Mouse (Mus musculus): ENCODE results near the gene Ccdc169. TPM values are rescaled to one million over a fixed set of nuclear protein-coding genes. Genes with fewer than 3 reads are reported as not detected.

Ccdc169 gene
- total and polyA plus RNA-seq, 2 experiments from 2014 or later: not detected

- Histone ChIP-seq H3K4me2 (ENCODE audit: low read depth, low read length) (no peak overlapping the region), H3K9ac (replicated peaks; ENCODE audit: low read length) (no peak overlapping the region), H3K27me3 (ENCODE audit: insufficient read depth, low read length) (no peaks in the 10 kb centered on the region), H3K27ac (no peak overlapping the region), H3K4me3 (ENCODE audit: low read length) (no peak overlapping the region), H3K9me3 (ENCODE audit: low read length) (no peaks in the 10 kb centered on the region), H3K4me1 (ENCODE audit: insufficient read depth, low read length) (peaks cover 7% of the 10 kb centered on the region; the same call in 1 of the 2 replicates), H3K36me3 (ENCODE audit: insufficient read depth, low read length) (no peaks in the 10 kb centered on the region)
- no peak for DNase-seq (ENCODE audit: low spot score)
- no peak for TF ChIP-seq CTCF (IDR thresholded peaks at IDR 0.05; ENCODE audit: low read depth)
- ATAC-seq: no peak
- 20% methylated on average over 2 of the region's 2 CpGs for WGBS
Observed at GRCm38 (mm10) chr3:55212254-55212653, 75.1 kb downstream of the Ccdc169 start.

DNA sequence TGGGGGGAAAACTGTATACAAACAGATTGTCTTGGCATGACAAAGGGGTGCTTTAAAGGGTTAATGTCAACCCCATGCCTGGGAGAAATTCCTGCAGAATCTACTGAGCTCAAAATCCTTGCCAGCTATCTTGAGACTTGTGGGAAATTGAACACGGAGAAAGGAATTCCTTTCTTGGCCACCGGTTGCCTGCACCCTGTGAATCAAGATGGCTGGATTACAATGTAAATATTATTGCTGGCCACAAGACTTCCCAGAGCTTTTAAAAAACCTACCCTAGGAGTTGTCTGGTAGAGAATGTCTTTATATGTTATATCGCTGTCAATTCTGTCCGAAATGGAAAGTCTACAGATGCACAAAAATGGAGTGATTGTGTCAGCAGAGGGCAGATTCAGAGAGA lies 76.6 kb downstream of the Ccdc169 start:
- H3K4me2 ChIP-seq (ENCODE audit: low read depth, low read length): no peak overlapping the region
- no peak for TF ChIP-seq CTCF (IDR thresholded peaks at IDR 0.05; ENCODE audit: low read depth)
- no peaks in the 10 kb centered on the region for H3K27me3 ChIP-seq (ENCODE audit: insufficient read depth, low read length)
- WGBS: 37% methylated on average over 4 of the region's 4 CpGs
- no peaks in the 10 kb centered on the region for H3K36me3 ChIP-seq (ENCODE audit: insufficient read depth, low read length)
- no peak overlapping the region for H3K9ac ChIP-seq (replicated peaks; ENCODE audit: low read length)
- H3K4me1 ChIP-seq (ENCODE audit: insufficient read depth, low read length): peaks cover 7% of the 10 kb centered on the region; the same call in 1 of the 2 replicates
- H3K9me3 ChIP-seq (ENCODE audit: low read length): no peaks in the 10 kb centered on the region
- H3K27ac ChIP-seq: no peak overlapping the region
- no peak for DNase-seq (ENCODE audit: low spot score)
- no peak for ATAC-seq
- H3K4me3 ChIP-seq (ENCODE audit: low read length): no peak overlapping the region

DNA sequence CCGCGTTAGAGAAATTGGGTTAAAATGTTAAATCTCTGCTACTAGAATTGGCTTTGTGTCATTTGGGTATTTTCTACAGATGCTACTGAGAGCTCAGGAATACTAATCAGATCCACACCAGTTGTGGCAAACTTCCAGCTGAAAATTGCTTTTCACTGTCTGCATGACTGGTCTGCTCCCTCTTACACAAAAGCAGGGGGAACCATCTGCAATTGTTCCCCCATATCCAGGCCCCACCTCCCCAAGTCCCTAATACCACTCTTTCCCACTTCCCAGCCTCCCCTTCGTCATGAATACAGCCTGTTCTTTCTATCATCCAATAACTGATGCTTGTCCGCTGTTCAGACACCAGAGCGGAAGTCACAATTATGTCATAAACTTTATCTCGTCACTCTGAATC lies 77.3 kb downstream of the Ccdc169 start:
- ATAC-seq (peak; percentile 59; the same call in 1 of the 2 replicates), DNase-seq (ENCODE audit: low spot score) (peak; percentile 67)
- WGBS: 43% methylated on average over 6 of the region's 6 CpGs
- Histone ChIP-seq H3K36me3 (ENCODE audit: insufficient read depth, low read length) (no peaks in the 10 kb centered on the region), H3K27me3 (ENCODE audit: insufficient read depth, low read length) (no peaks in the 10 kb centered on the region), H3K9me3 (ENCODE audit: low read length) (no peaks in the 10 kb centered on the region), H3K4me1 (ENCODE audit: insufficient read depth, low read length) (peaks cover 7% of the 10 kb centered on the region; the same call in 1 of the 2 replicates), H3K9ac (replicated peaks; ENCODE audit: low read length) (no peak overlapping the region), H3K4me3 (ENCODE audit: low read length) (no peak overlapping the region), H3K4me2 (ENCODE audit: low read depth, low read length) (no peak overlapping the region), H3K27ac (no peak overlapping the region)
- no peak for TF ChIP-seq CTCF (IDR thresholded peaks at IDR 0.05; ENCODE audit: low read depth)

DNA sequence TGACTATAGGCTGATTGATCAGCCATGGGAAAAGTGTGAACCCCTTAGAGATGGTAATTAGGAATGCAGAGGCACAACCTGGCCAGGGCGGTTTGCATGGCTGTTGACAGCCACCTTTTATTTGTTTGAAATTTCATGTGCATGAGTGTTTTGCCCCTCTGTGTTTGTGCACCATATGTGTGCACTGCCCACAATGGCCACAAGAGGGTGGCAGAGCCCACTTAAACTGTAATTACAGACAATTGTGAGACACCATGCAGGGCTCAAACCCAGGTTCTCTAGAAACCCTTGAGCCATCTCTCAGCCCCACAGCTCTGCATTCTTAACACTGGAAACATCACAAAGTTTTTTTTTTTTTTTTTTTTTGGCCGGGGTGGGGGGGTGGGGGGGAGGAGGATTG lies 85.4 kb downstream of the Ccdc169 start:
- WGBS: 93% methylated on average over 2 of the region's 2 CpGs
- peak; percentile 49 for TF ChIP-seq CTCF (IDR thresholded peaks at IDR 0.05; ENCODE audit: low read depth)

More for the DNA sequence above, 85.4 kb downstream of the Ccdc169 start:
- no peaks in the 10 kb centered on the region for H3K27me3 ChIP-seq (ENCODE audit: insufficient read depth, low read length)
- DNase-seq (ENCODE audit: low spot score) (no peak), ATAC-seq (no peak)
- H3K27ac ChIP-seq: no peak overlapping the region
- H3K4me1 ChIP-seq (ENCODE audit: insufficient read depth, low read length): peaks cover 11% of the 10 kb centered on the region; the same call in 1 of the 2 replicates
- H3K4me3 ChIP-seq (ENCODE audit: low read length): no peak overlapping the region
- no peaks in the 10 kb centered on the region for H3K36me3 ChIP-seq (ENCODE audit: insufficient read depth, low read length)
- no peak overlapping the region for H3K4me2 ChIP-seq (ENCODE audit: low read depth, low read length)
- H3K9ac ChIP-seq (replicated peaks; ENCODE audit: low read length): no peak overlapping the region
- H3K9me3 ChIP-seq (ENCODE audit: low read length): no peaks in the 10 kb centered on the region

Small RNAs within 50 kb of the gene (microRNA-seq; reads per million reads assigned to microRNA genes)
- gene Gm22029: 0 reads per million in 2 experiments

Other genes starting within 250 kb of the Ccdc169 start
- 14.6 and 15.0 TPM in 2 replicates for gene Sertm1, start 221.5 kb upstream of the Ccdc169 start, total RNA-seq (2014; rRNA removed)
- gene Sertm1, start 221.5 kb upstream of the Ccdc169 start, polyA plus RNA-seq (2015; fragmentation: Nextera tagmentation; extraction: Ambion mirVana): 1.4 TPM in 2 replicates
- gene Ccna1, start 81.8 kb upstream of the Ccdc169 start, total RNA-seq (2014; rRNA removed): 0.68 and 1.3 TPM in 2 replicates
- 2.0 and 4.2 TPM in 2 replicates for gene Ccna1, start 81.8 kb upstream of the Ccdc169 start, polyA plus RNA-seq (2015; fragmentation: Nextera tagmentation; extraction: Ambion mirVana)
- 14.8 and 18.4 TPM in 2 replicates for gene Spg20, start 25.2 kb upstream of the Ccdc169 start, total RNA-seq (2014; rRNA removed)
- gene Spg20, start 25.2 kb upstream of the Ccdc169 start, polyA plus RNA-seq (2015; fragmentation: Nextera tagmentation; extraction: Ambion mirVana): 10.0 and 10.9 TPM in 2 replicates
- gene Sohlh2, start 44.7 kb downstream of the Ccdc169 start, total RNA-seq (2014; rRNA removed): not detected in 2 replicates
- 0.08 TPM in 2 replicates for gene Sohlh2, start 44.7 kb downstream of the Ccdc169 start, polyA plus RNA-seq (2015; fragmentation: Nextera tagmentation; extraction: Ambion mirVana)
- 213 and 250 TPM in 2 replicates for gene Dclk1, start 105.0 kb downstream of the Ccdc169 start, total RNA-seq (2014; rRNA removed)
- gene Dclk1, start 105.0 kb downstream of the Ccdc169 start, polyA plus RNA-seq (2015; fragmentation: Nextera tagmentation; extraction: Ambion mirVana): 196 and 214 TPM in 2 replicates

All from hindbrain, postnatal 0 days (tissue).